ENCODE assay signal across 21 mouse cellular contexts in the genomic region with DNA sequence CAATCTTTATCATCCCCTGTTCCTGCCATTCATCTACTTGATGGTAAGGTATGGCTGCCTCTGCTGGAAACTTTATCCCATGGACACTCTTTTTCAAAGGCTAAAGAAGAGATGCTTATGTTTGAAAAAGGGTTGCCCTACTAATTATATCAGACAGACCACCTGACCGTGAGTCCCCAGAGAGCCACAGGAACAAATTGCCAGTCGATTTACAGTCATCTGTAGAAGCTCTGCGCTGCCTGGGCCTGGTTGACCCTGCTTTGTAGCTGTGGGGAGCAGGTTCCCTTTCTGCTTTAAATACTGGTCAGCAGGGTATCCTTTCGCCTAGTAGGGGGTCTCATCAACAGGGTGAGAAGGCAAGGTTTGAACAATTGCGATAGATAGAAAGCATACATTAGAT.
DNase-seq lines count a peak whose midpoint lies in the region; ATAC-seq and TF ChIP-seq lines count a peak whose summit lies in the region.
"Had no signal": no experiment of that assay in that cellular context is flagged by ENCODE, and none has a peak within 500 bp of the region (broad histone marks: within the 10 kb centered on the region; RNA-seq: fewer than 3 reads in every experiment).

No protein-coding gene starts in this region.

- no peak for TF ChIP-seq POLR2A in CH12.LX (IDR thresholded peaks at IDR 0.05; ENCODE audit: low read depth, low read length)

- in situ Hi-C loops in CH12.LX (cut with MboI; ENCODE audit: low pct_ligation_motif_present, low pct_unique_long_range_greater_than_20kb, low sequenced_read_pairs): no loop called here

- H3K4me2 ChIP-seq in forebrain, embryonic 15.5 days (replicated peaks): no peak overlapping the region
- H3K4me2 ChIP-seq in forebrain, postnatal 0 days (ENCODE audit: low read depth): no peak overlapping the region
- no peak overlapping the region for H3K4me2 ChIP-seq in hindbrain, embryonic 11.5 days (replicated peaks; ENCODE audit: low read depth, low read length)
- no peak overlapping the region for H3K4me2 ChIP-seq in CH12.LX (ENCODE audit: insufficient read depth, low read depth, poor library complexity, severe bottlenecking)
- H3K4me2 ChIP-seq: embryonic facial prominence, embryonic 15.5 days; heart, embryonic 15.5 days; hindbrain, embryonic 13.5 days had no signal

- 77% methylated on average over 5 of the region's 5 CpGs for WGBS in forebrain, embryonic 15.5 days
- WGBS in forebrain, postnatal 0 days: 81% methylated on average over 5 of the region's 5 CpGs
- WGBS in hindbrain, embryonic 11.5 days: 62% methylated on average over 5 of the region's 5 CpGs
- WGBS in hindbrain, embryonic 10.5 days: 70% methylated on average over 5 of the region's 5 CpGs

- TF ChIP-seq CTCF in forebrain, postnatal 0 days (IDR thresholded peaks at IDR 0.05; ENCODE audit: low read depth): no peak
- TF ChIP-seq CTCF in layer of hippocampus, adult 2 months (conservative IDR thresholded peaks at IDR 0.05): no peak
- no peak for TF ChIP-seq CTCF in CH12.LX (conservative IDR thresholded peaks at IDR 0.05 in 1 of 2, IDR thresholded peaks at IDR 0.05 in 1 of 2; ENCODE audit: low read depth in 2 of 2, low read length in 2 of 2)

- no peaks in the 10 kb centered on the region; the same call in 1 of the 2 replicates for H3K4me1 ChIP-seq in forebrain, embryonic 15.5 days
- H3K4me1 ChIP-seq in forebrain, postnatal 0 days (ENCODE audit: insufficient read depth): no peaks in the 10 kb centered on the region
- H3K4me1 ChIP-seq in hindbrain, embryonic 11.5 days (replicated peaks; ENCODE audit: control insufficient read depth, insufficient read depth, low read length): no peaks in the 10 kb centered on the region
- H3K4me1 ChIP-seq in hindbrain, embryonic 10.5 days (replicated peaks): peaks cover 25% of the 10 kb centered on the region
- H3K4me1 ChIP-seq in CH12.LX (ENCODE audit: control insufficient read depth in 1 of 2, insufficient read depth in 2 of 2): peaks cover 10 to 26% of the 10 kb centered on the region in 2 experiments

- TF ChIP-seq RAD21 in CH12.LX (IDR thresholded peaks at IDR 0.05; ENCODE audit: low read depth, low read length): no peak

- ATAC-seq in forebrain, embryonic 15.5 days (replicated peaks): no peak
- ATAC-seq in forebrain, postnatal 0 days: no peak
- 0 out of 2 replicates have a peak, but pooled peaks have one; percentile 15 for ATAC-seq in hindbrain, embryonic 11.5 days (ENCODE audit: low FRiP score)
- ATAC-seq: forebrain, embryonic 14.5 days had no signal

- H3K4me3 ChIP-seq in forebrain, embryonic 15.5 days: no peak overlapping the region
- no peak overlapping the region for H3K4me3 ChIP-seq in forebrain, postnatal 0 days (ENCODE audit: low read depth, low read length)
- H3K4me3 ChIP-seq in hindbrain, embryonic 11.5 days (ENCODE audit: low read depth, low read length): no peak overlapping the region
- H3K4me3 ChIP-seq in hindbrain, embryonic 10.5 days: no peak overlapping the region
- H3K4me3 ChIP-seq in layer of hippocampus, adult 2 months: no peak overlapping the region
- no peak overlapping the region for H3K4me3 ChIP-seq in CH12.LX (replicated peaks in 1 of 3; ENCODE audit: low read depth in 2 of 3, low read length in 2 of 3, poor library complexity in 1 of 3)
- H3K4me3 ChIP-seq: embryonic facial prominence, embryonic 15.5 days; erythroblast, embryonic 14.5 days; forebrain, embryonic 10.5 days; heart, embryonic 15.5 days; hindbrain, embryonic 13.5 days had no signal

- no peak for DNase-seq in forebrain, postnatal 0 days
- no peak for DNase-seq in hindbrain, embryonic 11.5 days (ENCODE audit: low spot score)
- no peak for DNase-seq in hindbrain, embryonic 10.5 days (ENCODE audit: low spot score)
- no peak for DNase-seq in layer of hippocampus, adult 2 months (ENCODE audit: low spot score in 2 of 2)
- DNase-seq in layer of hippocampus, postnatal 36 days: no peak
- DNase-seq in CH12.LX (ENCODE audit: extremely low read depth): peak; percentile 49
- DNase-seq: adrenal gland, postnatal 10 days; B cell, adult 2 months; cerebellum, adult 11 months; cerebellum, adult 8-10 months; cerebellum, postnatal 14 days; embryo, embryonic 11 days; gastrocnemius, postnatal 10 days; heart, postnatal 14 days had no signal

- H3K36me3 ChIP-seq in forebrain, embryonic 15.5 days: peaks cover 10% of the 10 kb centered on the region; the same call in 1 of the 2 replicates
- peaks cover 14% of the 10 kb centered on the region for H3K36me3 ChIP-seq in forebrain, postnatal 0 days (ENCODE audit: insufficient read depth)
- H3K36me3 ChIP-seq in hindbrain, embryonic 11.5 days (ENCODE audit: control insufficient read depth, insufficient read depth, low read length): no peaks in the 10 kb centered on the region
- H3K36me3 ChIP-seq in hindbrain, embryonic 10.5 days: peaks cover 31% of the 10 kb centered on the region
- peaks cover 19 to 52% of the 10 kb centered on the region in 2 experiments for H3K36me3 ChIP-seq in CH12.LX (replicated peaks in 1 of 2; ENCODE audit: control insufficient read depth in 1 of 2, insufficient read depth in 1 of 2, low read length in 1 of 2)

- 0 out of 2 replicates have a peak overlapping the region, but pooled peaks have one; percentile 40 for H3K27ac ChIP-seq in forebrain, embryonic 15.5 days (replicated peaks)
- H3K27ac ChIP-seq in forebrain, postnatal 0 days (ENCODE audit: low read depth, low read length): no peak overlapping the region
- 0 out of 2 replicates have a peak overlapping the region, but pooled peaks have one; percentile 9 for H3K27ac ChIP-seq in hindbrain, embryonic 11.5 days (ENCODE audit: low read depth, low read length)
- H3K27ac ChIP-seq in hindbrain, embryonic 10.5 days: no peak overlapping the region
- peak overlapping the region; percentile 32; the same call in 1 of the 2 replicates for H3K27ac ChIP-seq in layer of hippocampus, adult 2 months
- H3K27ac ChIP-seq in CH12.LX (ENCODE audit: insufficient read depth, low read depth): no peak overlapping the region
- H3K27ac ChIP-seq: embryonic facial prominence, embryonic 15.5 days; forebrain, embryonic 10.5 days; heart, embryonic 15.5 days; hindbrain, embryonic 13.5 days had no signal

- dilution Hi-C loops in CH12.LX (cut with MboI; ENCODE audit: extremely low pct_ligation_motif_present, extremely low pct_unique_long_range_greater_than_20kb, low sequenced_read_pairs): no loop called here

- no peaks in the 10 kb centered on the region for H3K27me3 ChIP-seq in forebrain, embryonic 15.5 days
- no peaks in the 10 kb centered on the region for H3K27me3 ChIP-seq in forebrain, postnatal 0 days (ENCODE audit: insufficient read depth, low read length)
- no peaks in the 10 kb centered on the region for H3K27me3 ChIP-seq in hindbrain, embryonic 11.5 days (ENCODE audit: control insufficient read depth, insufficient read depth, low read length)
- no peaks in the 10 kb centered on the region for H3K27me3 ChIP-seq in hindbrain, embryonic 10.5 days (ENCODE audit: insufficient read depth, poor library complexity, severe bottlenecking)
- H3K27me3 ChIP-seq in CH12.LX (replicated peaks): no peaks in the 10 kb centered on the region
- H3K27me3 ChIP-seq: embryonic facial prominence, embryonic 15.5 days; heart, embryonic 15.5 days; hindbrain, embryonic 13.5 days had no signal

- TF ChIP-seq EP300 in CH12.LX (IDR thresholded peaks at IDR 0.05; ENCODE audit: low read length): peak; percentile 19; the same call in 1 of the 2 replicates

- H3K9ac ChIP-seq in forebrain, embryonic 15.5 days (replicated peaks): no peak overlapping the region
- H3K9ac ChIP-seq in forebrain, postnatal 0 days: no peak overlapping the region
- H3K9ac ChIP-seq in hindbrain, embryonic 11.5 days (ENCODE audit: low read depth, low read length): no peak overlapping the region
- no peak overlapping the region for H3K9ac ChIP-seq in CH12.LX (ENCODE audit: insufficient read depth, low read depth)
- H3K9ac ChIP-seq: embryonic facial prominence, embryonic 15.5 days; heart, embryonic 15.5 days; hindbrain, embryonic 13.5 days had no signal

- H3K79me2 ChIP-seq in CH12.LX (replicated peaks; ENCODE audit: control insufficient read depth, extremely low read depth, insufficient read depth, poor library complexity, severe bottlenecking): no peaks in the 10 kb centered on the region

- no peaks in the 10 kb centered on the region for H3K9me3 ChIP-seq in forebrain, embryonic 15.5 days
- no peaks in the 10 kb centered on the region for H3K9me3 ChIP-seq in forebrain, postnatal 0 days (ENCODE audit: low read length)
- no peaks in the 10 kb centered on the region for H3K9me3 ChIP-seq in hindbrain, embryonic 11.5 days (ENCODE audit: control insufficient read depth, low read length)
- H3K9me3 ChIP-seq in hindbrain, embryonic 10.5 days: 0 out of 2 replicates have a peak, but pooled peaks cover 2% of the 10 kb centered on the region
- no peaks in the 10 kb centered on the region for H3K9me3 ChIP-seq in CH12.LX (replicated peaks; ENCODE audit: low read length)
- H3K9me3 ChIP-seq: embryonic facial prominence, embryonic 15.5 days; forebrain, embryonic 10.5 days; heart, embryonic 15.5 days; hindbrain, embryonic 13.5 days had no signal

TF ChIP-seq in CH12.LX, 34 proteins besides CTCF, POLR2A, EP300 and RAD21:
- TF ChIP-seq NELFE (IDR thresholded peaks at IDR 0.05; ENCODE audit: low read depth, low read length): no peak
- TF ChIP-seq USF2 (conservative IDR thresholded peaks at IDR 0.05; ENCODE audit: low read depth, low read length): no peak
- 0 out of 2 replicates have a peak, but pooled peaks have one; percentile 34 for TF ChIP-seq ETS1 (conservative IDR thresholded peaks at IDR 0.05; ENCODE audit: low read depth, low read length)
- no peak for TF ChIP-seq SIN3A (IDR thresholded peaks at IDR 0.05; ENCODE audit: low read length)
- TF ChIP-seq IRF4 (IDR thresholded peaks at IDR 0.05; ENCODE audit: low read depth, low read length): 0 out of 2 replicates have a peak, but pooled peaks have one; percentile 31
- no peak for TF ChIP-seq ZKSCAN1 (IDR thresholded peaks at IDR 0.05; ENCODE audit: borderline replicate concordance, low read depth, low read length)
- 0 out of 2 replicates have a peak, but pooled peaks have one; percentile 21 for TF ChIP-seq USF1 (IDR thresholded peaks at IDR 0.05; ENCODE audit: low read depth, low read length)
- 0 out of 2 replicates have a peak, but pooled peaks have one; percentile 24 for TF ChIP-seq TCF12 (IDR thresholded peaks at IDR 0.05; ENCODE audit: low read depth, low read length)
- TF ChIP-seq KAT2A (IDR thresholded peaks at IDR 0.05; ENCODE audit: insufficient replicate concordance, low read length): no peak

Comparison
In these comparisons a context has a peak if more than half of its experiments do, and no peak if none do; other contexts are left out.
1. H3K27ac ChIP-seq: peak in forebrain, embryonic 15.5 days (single experiment), hindbrain, embryonic 11.5 days (single experiment) and layer of hippocampus, adult 2 months (single experiment); none in forebrain, postnatal 0 days (single experiment), hindbrain, embryonic 10.5 days (single experiment) and CH12.LX (single experiment).